Mouse (Mus musculus) kidney, adult 2 months (tissue): ENCODE data around the gene Ttll5.

Source experiments
- CTCF ChIP-seq: fragments of 200-500 bp; conservative IDR thresholded peaks from 2 replicates; pipeline ENCODE4 v1.5.1; 2011; ENCODE audit warnings: low read depth, mild to moderate bottlenecking, control low read depth, low read length, moderate library complexity, mixed read lengths; ENCODE audit not compliant: insufficient read depth, insufficient read length
- POLR2A ChIP-seq: fragments of 200-500 bp; IDR thresholded peaks from one replicate; pipeline ENCODE4 v1.6.1; 2011; ENCODE audit warnings: low read depth, low read length, control low read depth

- TF ChIP-seq CTCF (no peak), POLR2A (no peak)
Observed at GRCm38 (mm10) chr12:86004627-86005026, 180.2 kb downstream of the Ttll5 start.
